Mouse (Mus musculus): Measurements from ENCODE around the gene Rfng. TPM values are rescaled to one million over a fixed set of nuclear protein-coding genes. Genes with fewer than 3 reads are reported as not detected.

The Rfng gene
- polyA plus RNA-seq, 1 experiment: 119 TPM

- no peak for DNase-seq (ENCODE audit: low read depth)
- TF ChIP-seq POLR2A (IDR thresholded peaks at IDR 0.05; ENCODE audit: borderline replicate concordance, extremely low read depth, insufficient read depth, insufficient read length, poor library complexity, severe bottlenecking) (no peak), CTCF (IDR thresholded peaks at IDR 0.05; ENCODE audit: borderline replicate concordance, extremely low read depth, insufficient read depth, insufficient read length) (no peak)
These were observed 21.6 kb upstream of the Rfng start for GRCm38 (mm10) chr11:120805375-120806298.

DNA sequence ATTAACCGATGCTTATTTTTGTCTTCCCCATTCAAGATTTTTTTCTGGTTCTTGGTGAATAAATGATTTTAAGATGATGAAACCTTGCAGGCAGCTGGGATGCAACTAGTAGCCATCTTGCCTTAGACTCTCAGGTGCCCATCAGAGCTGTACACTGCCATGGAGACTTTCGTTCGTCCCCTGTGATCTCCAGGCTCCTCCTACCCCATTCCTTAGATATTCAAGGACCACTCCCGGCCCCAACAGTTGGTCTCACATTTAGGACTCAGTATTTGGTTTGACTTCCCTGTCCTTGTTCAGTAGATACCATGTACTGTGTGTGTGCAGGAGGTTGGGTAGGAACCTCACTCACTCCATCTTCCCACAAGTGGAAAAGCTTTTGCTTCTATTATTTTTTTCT is 20.8 kb upstream of the Rfng start:
- TF ChIP-seq CTCF (IDR thresholded peaks at IDR 0.05; ENCODE audit: borderline replicate concordance, extremely low read depth, insufficient read depth, insufficient read length) (no peak), POLR2A (IDR thresholded peaks at IDR 0.05; ENCODE audit: borderline replicate concordance, extremely low read depth, insufficient read depth, insufficient read length, poor library complexity, severe bottlenecking) (no peak)
- no peak for DNase-seq (ENCODE audit: low read depth)

GRCm38 (mm10) chr11:120804274-120804673 is 20.3 kb upstream of the Rfng start:
- no peak for DNase-seq (ENCODE audit: low read depth)
- TF ChIP-seq CTCF (IDR thresholded peaks at IDR 0.05; ENCODE audit: borderline replicate concordance, extremely low read depth, insufficient read depth, insufficient read length) (no peak), POLR2A (IDR thresholded peaks at IDR 0.05; ENCODE audit: borderline replicate concordance, extremely low read depth, insufficient read depth, insufficient read length, poor library complexity, severe bottlenecking) (no peak)

DNA sequence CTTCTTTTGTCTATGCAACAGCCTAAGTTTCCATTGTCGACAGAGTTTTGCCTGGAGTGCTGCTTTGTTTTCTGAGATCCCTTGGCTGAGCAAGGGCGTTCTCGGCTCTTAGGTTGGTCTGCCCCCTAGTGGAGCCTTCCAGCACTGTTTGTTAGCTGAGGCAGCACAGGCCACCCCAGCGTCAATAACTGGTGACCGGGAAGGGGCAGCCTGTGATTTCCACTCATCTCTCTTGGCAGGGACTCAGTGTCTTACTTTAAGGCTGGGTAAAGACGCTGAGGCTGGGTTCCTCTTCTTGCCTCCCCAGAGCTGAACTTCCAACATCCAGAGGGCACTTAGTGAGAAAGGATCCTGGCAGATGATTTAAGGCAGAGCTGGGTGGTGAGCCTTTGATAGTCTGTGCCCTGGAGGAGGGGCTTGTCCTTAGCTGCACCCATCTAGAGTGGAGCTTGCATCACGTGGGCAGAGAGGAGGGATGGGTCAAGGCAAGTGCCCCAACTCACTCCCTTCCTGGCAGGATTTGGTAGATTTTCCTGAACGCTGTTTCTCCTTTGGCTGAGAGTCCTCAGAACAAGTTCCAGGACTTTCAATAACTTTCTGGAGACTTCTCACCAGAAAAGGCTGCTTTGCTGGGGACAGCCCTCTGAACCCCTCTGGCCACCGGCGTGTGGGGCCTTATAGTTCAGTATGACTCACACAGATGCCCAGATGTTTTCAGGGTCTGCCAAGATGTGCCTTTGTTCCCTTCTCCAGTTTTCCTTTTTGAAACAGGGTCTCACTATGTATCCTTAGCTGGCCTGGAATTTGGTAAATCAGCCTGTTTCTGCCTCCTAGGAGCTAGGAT is 16.3 kb upstream of the Rfng start:
- TF ChIP-seq CTCF (IDR thresholded peaks at IDR 0.05; ENCODE audit: borderline replicate concordance, extremely low read depth, insufficient read depth, insufficient read length): peak; percentile 92
- TF ChIP-seq POLR2A (IDR thresholded peaks at IDR 0.05; ENCODE audit: borderline replicate concordance, extremely low read depth, insufficient read depth, insufficient read length, poor library complexity, severe bottlenecking): no peak
- peak; percentile 91 for DNase-seq (ENCODE audit: low read depth)

DNA sequence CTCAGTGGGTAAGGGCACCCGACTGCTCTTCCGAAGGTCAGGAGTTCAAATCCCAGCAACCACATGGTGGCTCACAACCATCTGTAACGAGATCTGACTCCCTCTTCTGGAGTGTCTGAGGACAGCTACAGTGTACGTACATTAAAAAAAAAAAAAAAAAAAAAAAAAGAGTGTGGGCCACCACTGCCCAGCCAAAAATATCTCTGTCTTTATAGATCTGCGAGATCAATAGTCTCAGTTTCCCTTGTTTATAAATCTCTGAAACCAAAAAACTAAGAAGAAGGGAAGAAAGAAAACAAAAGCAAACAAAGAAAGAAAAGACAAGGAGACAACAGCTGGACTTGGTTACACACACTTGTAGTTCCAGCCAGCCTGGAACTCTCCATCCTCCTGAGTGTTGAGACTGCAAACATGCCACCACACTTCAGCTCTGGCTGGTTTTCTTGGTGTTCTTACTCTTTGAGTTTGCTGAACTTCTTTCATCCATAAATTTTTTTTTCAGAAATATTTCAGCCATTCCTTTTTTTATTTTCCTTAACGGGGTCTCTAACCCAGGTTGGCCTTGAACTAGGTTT is 15.4 kb upstream of the Rfng start:
- TF ChIP-seq CTCF (IDR thresholded peaks at IDR 0.05; ENCODE audit: borderline replicate concordance, extremely low read depth, insufficient read depth, insufficient read length) (no peak), POLR2A (IDR thresholded peaks at IDR 0.05; ENCODE audit: borderline replicate concordance, extremely low read depth, insufficient read depth, insufficient read length, poor library complexity, severe bottlenecking) (no peak)
- DNase-seq (ENCODE audit: low read depth): no peak

DNA sequence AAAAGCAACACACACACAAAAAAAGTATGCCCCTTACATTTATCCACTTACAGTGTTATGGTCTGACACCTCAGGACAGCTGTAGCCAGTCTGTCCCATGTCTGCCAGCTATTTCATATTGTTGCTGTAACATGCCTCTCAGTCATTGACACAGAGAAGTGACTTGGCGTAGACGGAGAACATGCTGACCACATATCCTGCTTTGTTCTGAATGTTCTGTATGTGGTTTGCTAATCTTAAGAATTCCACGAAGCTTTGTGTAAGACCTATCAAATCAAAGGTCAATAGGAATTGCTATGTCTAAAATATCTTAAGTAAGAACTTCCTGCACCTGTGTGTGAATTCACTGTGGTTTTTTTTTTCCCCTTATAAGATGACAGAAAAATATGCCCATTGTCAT is 14.2 kb upstream of the Rfng start:
- DNase-seq (ENCODE audit: low read depth): no peak
- TF ChIP-seq CTCF (IDR thresholded peaks at IDR 0.05; ENCODE audit: borderline replicate concordance, extremely low read depth, insufficient read depth, insufficient read length) (no peak), POLR2A (IDR thresholded peaks at IDR 0.05; ENCODE audit: borderline replicate concordance, extremely low read depth, insufficient read depth, insufficient read length, poor library complexity, severe bottlenecking) (no peak)

DNA sequence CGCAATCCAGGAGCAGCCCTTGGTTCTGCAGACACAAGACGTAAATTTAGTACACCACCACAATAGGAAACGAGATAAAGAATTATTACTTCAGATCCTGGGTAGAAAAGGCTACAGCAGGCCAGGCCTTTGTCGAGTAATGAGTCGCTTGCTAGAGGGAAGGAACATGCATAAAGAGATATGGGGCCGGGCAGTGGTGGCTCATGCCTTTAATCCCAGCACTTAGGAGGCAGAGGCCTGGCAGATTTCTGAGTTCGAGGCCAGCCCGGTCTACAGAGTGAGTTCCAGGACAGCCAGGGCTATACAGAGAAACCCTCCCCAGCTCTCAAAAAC is 12.6 kb upstream of the Rfng start:
- DNase-seq (ENCODE audit: low read depth): no peak
- no peak for TF ChIP-seq POLR2A (IDR thresholded peaks at IDR 0.05; ENCODE audit: borderline replicate concordance, extremely low read depth, insufficient read depth, insufficient read length, poor library complexity, severe bottlenecking)
- no peak for TF ChIP-seq CTCF (IDR thresholded peaks at IDR 0.05; ENCODE audit: borderline replicate concordance, extremely low read depth, insufficient read depth, insufficient read length)

GRCm38 (mm10) chr11:120795756-120796613 is 12.0 kb upstream of the Rfng start, which contains the start of gene Dus1l:
Gene Dus1l (minus strand): TSS chr11:120796403.
- no peak for TF ChIP-seq CTCF (IDR thresholded peaks at IDR 0.05; ENCODE audit: borderline replicate concordance, extremely low read depth, insufficient read depth, insufficient read length)
- TF ChIP-seq POLR2A (IDR thresholded peaks at IDR 0.05; ENCODE audit: borderline replicate concordance, extremely low read depth, insufficient read depth, insufficient read length, poor library complexity, severe bottlenecking): peak; percentile 80
- peak; percentile 98 for DNase-seq (ENCODE audit: low read depth)

GRCm38 (mm10) chr11:120792652-120793051 is 8.6 kb upstream of the Rfng start:
- no peak for DNase-seq (ENCODE audit: low read depth)
- TF ChIP-seq POLR2A (IDR thresholded peaks at IDR 0.05; ENCODE audit: borderline replicate concordance, extremely low read depth, insufficient read depth, insufficient read length, poor library complexity, severe bottlenecking) (no peak), CTCF (IDR thresholded peaks at IDR 0.05; ENCODE audit: borderline replicate concordance, extremely low read depth, insufficient read depth, insufficient read length) (no peak)

- no peak for DNase-seq (ENCODE audit: low read depth)
- TF ChIP-seq POLR2A (IDR thresholded peaks at IDR 0.05; ENCODE audit: borderline replicate concordance, extremely low read depth, insufficient read depth, insufficient read length, poor library complexity, severe bottlenecking): no peak
- no peak for TF ChIP-seq CTCF (IDR thresholded peaks at IDR 0.05; ENCODE audit: borderline replicate concordance, extremely low read depth, insufficient read depth, insufficient read length)
These were observed 5.8 kb upstream of the Rfng start for GRCm38 (mm10) chr11:120789810-120790209.

Measured in brain, embryonic 14.5 days (tissue).